In genomic region chr2:106826023-106826422, GRCm38 (mm10) we compare ENCODE assay signal across 22 mouse cellular contexts.
DNase-seq lines count a peak whose midpoint lies in the region; ATAC-seq lines count a peak whose summit lies in the region.
"Had no signal": no experiment of that assay in that cellular context is flagged by ENCODE, and none has a peak within 500 bp of the region (broad histone marks: within the 10 kb centered on the region; RNA-seq: fewer than 3 reads in every experiment).

No protein-coding gene starts in this region.

- ATAC-seq in frontal cortex, adult (ENCODE audit: low TSS enrichment), result peak; percentile 79
- ATAC-seq: activated CD4-positive, CD25-positive, alpha-beta regulatory T cell, adult 4 months; CD4-positive, CD25-positive, alpha-beta regulatory T cell, adult 4 months; forebrain, embryonic 13.5 days; forebrain, embryonic 15.5 days; forebrain, postnatal 0 days had no signal

- no peak for DNase-seq in frontal cortex, postnatal 10 days (ENCODE audit: low spot score in 2 of 2)
- DNase-seq in right cerebral cortex, adult 18-20 months, result peak; percentile 25
- DNase-seq in right cerebral cortex, postnatal 14 days, result no peak
- DNase-seq in brain, adult 2 months (ENCODE audit: low read depth, low spot score), result peak; percentile 66
- DNase-seq in telencephalon, adult 2 months (ENCODE audit: low read depth, low spot score), result peak; percentile 17
- DNase-seq in left cerebral cortex, adult 11 months (ENCODE audit: low spot score), result no peak
- no peak for DNase-seq in cerebellum, adult 9-11 months
- DNase-seq: adrenal gland, adult 8-10 months; adrenal gland, postnatal 14 days; adrenal gland, postnatal 36 days; B cell, adult 2 months; cerebellum, adult 11 months; cerebellum, adult 18-20 months; cerebellum, adult 8-10 months; cerebellum, postnatal 10 days; cerebellum, postnatal 25 days; forebrain, postnatal 0 days had no signal

Comparison
In these comparisons a context has a peak if more than half of its experiments do, and no peak if none do; other contexts are left out.
1. DNase-seq: peak in right cerebral cortex, adult 18-20 months (single experiment), brain, adult 2 months (single experiment) and telencephalon, adult 2 months (single experiment); none in frontal cortex, postnatal 10 days (0 of 2), right cerebral cortex, postnatal 14 days (single experiment), left cerebral cortex, adult 11 months (single experiment) and cerebellum, adult 9-11 months (single experiment).